Mouse (Mus musculus) thymus, adult 2 months (tissue): ENCODE measurements around the gene Chrm1. TPM values are rescaled to one million over a fixed set of nuclear protein-coding genes. Genes with fewer than 3 reads are reported as not detected.
"Not testable (repeated sequence)": the region's sequence is repeated elsewhere in the genome, so short reads cannot be mapped to it uniquely, and the experiment has no call there.

Experiments used
- DNase-seq: peaks from one replicate; pipeline ENCODE4 v3.0.0; 2021
- H3K27ac ChIP-seq: fragments of 200-500 bp; 2 replicates; pipeline ENCODE4 v1.5.1; 2012; ENCODE audit warnings: low read length, control low read depth; ENCODE audit not compliant: control insufficient read depth, insufficient read depth
- H3K27me3 ChIP-seq: fragments of 200-500 bp; 2 replicates; pipeline ENCODE4 v1.6.1; 2012; ENCODE audit warnings: mild to moderate bottlenecking, low read length, moderate library complexity, mixed read lengths; ENCODE audit not compliant: control insufficient read depth, insufficient read depth
- H3K36me3 ChIP-seq: fragments of 200-500 bp; 2 replicates; pipeline ENCODE4 v1.6.1; 2012; ENCODE audit warnings: mild to moderate bottlenecking, low read length, moderate library complexity; ENCODE audit not compliant: control insufficient read depth, insufficient read depth
- H3K4me1 ChIP-seq: fragments of 200-500 bp; replicated peaks from 2 replicates; pipeline ENCODE4 v1.6.1; 2012; ENCODE audit warnings: low read length; ENCODE audit not compliant: control insufficient read depth, insufficient read depth
- H3K4me3 ChIP-seq: fragments of 200-500 bp; 2 replicates; pipeline ENCODE4 v1.5.1; 2012; ENCODE audit warnings: mild to moderate bottlenecking, low read length, control low read depth, moderate library complexity; ENCODE audit not compliant: control insufficient read depth, insufficient read depth
- CTCF ChIP-seq: fragments of 200-500 bp; IDR thresholded peaks from 2 replicates; pipeline ENCODE4 v1.5.1; 2012; ENCODE audit warnings: mild to moderate bottlenecking, control low read depth, low read length, moderate library complexity, borderline replicate concordance; ENCODE audit not compliant: control insufficient read depth, poor library complexity, insufficient read depth; ENCODE audit errors: extremely low read depth
- POLR2A ChIP-seq: fragments of 200-500 bp; IDR thresholded peaks from 2 replicates; pipeline ENCODE4 v1.6.1; 2012; ENCODE audit warnings: mild to moderate bottlenecking, low read length, control low read depth, moderate library complexity; ENCODE audit not compliant: control insufficient read depth, poor library complexity, insufficient read depth; ENCODE audit errors: extremely low read depth
- WGBS: fragments of 180-500 bp; shearing (Covaris S2); methylation state at CpG from one replicate; pipeline ENCODE4 v1.1.7; 2018; 5-methylcytosine and 5-hydroxymethylcytosine counted together
- polyA plus RNA-seq: library from polyadenylated mRNA; depleted of rRNA; stranded (reverse); fragments of >200 nt; gene quantifications from 2 replicates; pipeline ENCODE4 v1.2.3, GENCODE M21; 2012; rRNA removed

Gene Chrm1
- polyA plus RNA-seq, 1 experiment, result 0.01 TPM

GRCm38 (mm10) chr19:8726609-8727390 is 63.2 kb downstream of the Chrm1 start:
- Histone ChIP-seq H3K4me3 (no peak overlapping the region), H3K4me1 (peaks cover 3% of the 10 kb centered on the region; the same call in 1 of the 2 replicates), H3K36me3 (peaks cover 24% of the 10 kb centered on the region), H3K27me3 (no peaks in the 10 kb centered on the region), H3K27ac (no peak overlapping the region)
- DNase-seq, result no peak
- TF ChIP-seq POLR2A (no peak), CTCF (no peak)
- 87% methylated on average over 3 of the region's 3 CpGs for WGBS

GRCm38 (mm10) chr19:8727495-8728114 is 64.0 kb downstream of the Chrm1 start:
- H3K27me3 ChIP-seq, result no peaks in the 10 kb centered on the region
- no peak for TF ChIP-seq POLR2A
- TF ChIP-seq CTCF, result no peak
- no peak for DNase-seq
- WGBS, result 60% methylated on average over 5 of the region's 5 CpGs
- H3K27ac ChIP-seq, result no peak overlapping the region
- H3K36me3 ChIP-seq, result peaks cover 24% of the 10 kb centered on the region
- no peak overlapping the region for H3K4me3 ChIP-seq
- H3K4me1 ChIP-seq, result no peaks in the 10 kb centered on the region

- WGBS, result 74% methylated on average over 3 of the region's 3 CpGs
- H3K36me3 ChIP-seq, result peaks cover 24% of the 10 kb centered on the region
- not testable (repeated sequence) for H3K4me1 ChIP-seq, H3K27me3 ChIP-seq, DNase-seq, H3K4me3 ChIP-seq, H3K27ac ChIP-seq
These were observed 64.9 kb downstream of the Chrm1 start for GRCm38 (mm10) chr19:8728335-8729099.

Other genes with a start within 250 kb of the Chrm1 start
- gene Slc22a8, start 72.5 kb upstream of the Chrm1 start, polyA plus RNA-seq, result 0.10 and 0.38 TPM in 2 replicates
- gene Slc22a6, start 45.8 kb upstream of the Chrm1 start, polyA plus RNA-seq, result 0.16 TPM in 1 of 2 replicates, not detected in the other
- 154 and 165 TPM in 2 replicates for gene Slc3a2, start 59.6 kb downstream of the Chrm1 start, polyA plus RNA-seq
- gene Wdr74, start 72.0 kb downstream of the Chrm1 start, polyA plus RNA-seq, result 49.2 and 54.7 TPM in 2 replicates
- gene 1700092M07Rik, start 76.9 kb downstream of the Chrm1 start, polyA plus RNA-seq, result not detected in 2 replicates
- gene Stx5a, start 77.6 kb downstream of the Chrm1 start, polyA plus RNA-seq, result 128 and 137 TPM in 2 replicates
- gene Nxf1, start 93.3 kb downstream of the Chrm1 start, polyA plus RNA-seq, result 170 and 191 TPM in 2 replicates
- 277 and 363 TPM in 2 replicates for gene Tmem223, start 107.2 kb downstream of the Chrm1 start, polyA plus RNA-seq
- 168 and 197 TPM in 2 replicates for gene Tmem179b, start 110.7 kb downstream of the Chrm1 start, polyA plus RNA-seq
- gene Taf6l, start 122.6 kb downstream of the Chrm1 start, polyA plus RNA-seq, result 24.9 and 28.7 TPM in 2 replicates
- 77.0 and 77.1 TPM in 2 replicates for gene Polr2g, start 134.8 kb downstream of the Chrm1 start, polyA plus RNA-seq
- 3.0 and 3.2 TPM in 2 replicates for gene Zbtb3, start 138.8 kb downstream of the Chrm1 start, polyA plus RNA-seq
- gene Ttc9c, start 155.5 kb downstream of the Chrm1 start, polyA plus RNA-seq, result 36.1 and 37.5 TPM in 2 replicates
- 29.3 and 34.3 TPM in 2 replicates for gene Hnrnpul2, start 156.2 kb downstream of the Chrm1 start, polyA plus RNA-seq
- gene AC129217.1, start 166.0 kb downstream of the Chrm1 start, polyA plus RNA-seq, result 1.5 and 1.6 TPM in 2 replicates
- gene Bscl2, start 173.7 kb downstream of the Chrm1 start, polyA plus RNA-seq, result 136 and 153 TPM in 2 replicates
- gene Gng3, start 175.4 kb downstream of the Chrm1 start, polyA plus RNA-seq, result 0.15 TPM in 1 of 2 replicates, not detected in the other
- 1.2 and 1.3 TPM in 2 replicates for gene Lrrn4cl, start 187.0 kb downstream of the Chrm1 start, polyA plus RNA-seq
- 108 and 119 TPM in 2 replicates for gene Ubxn1, start 207.7 kb downstream of the Chrm1 start, polyA plus RNA-seq
- gene Uqcc3, start 217.1 kb downstream of the Chrm1 start, polyA plus RNA-seq, result 38.7 and 39.2 TPM in 2 replicates
- gene Lbhd1, start 219.9 kb downstream of the Chrm1 start, polyA plus RNA-seq, result 2.4 and 3.0 TPM in 2 replicates
- gene Gm49403, start 220.1 kb downstream of the Chrm1 start, polyA plus RNA-seq, result not detected in 2 replicates
- gene 1810009A15Rik, start 225.1 kb downstream of the Chrm1 start, polyA plus RNA-seq, result 15.3 and 19.1 TPM in 2 replicates
- gene Gm49416, start 225.1 kb downstream of the Chrm1 start, polyA plus RNA-seq, result not detected in 2 replicates
- gene Ints5, start 229.2 kb downstream of the Chrm1 start, polyA plus RNA-seq, result 51.9 and 56.0 TPM in 2 replicates
- 203 and 219 TPM in 2 replicates for gene Ganab, start 234.3 kb downstream of the Chrm1 start, polyA plus RNA-seq